Mouse (Mus musculus): ENCODE data around the gene Unc93b1.

Unc93b1 gene

GRCm38 (mm10) chr19:3935032-3935895 lies at the start of gene Unc93b1:
Gene Unc93b1, plus strand, starts transcription at chr19:3935186.
- peak; percentile 71 for DNase-seq (ENCODE audit: low read depth, low spot score)

- no peak for DNase-seq (ENCODE audit: low read depth, low spot score)
These were observed 45.9 kb upstream of the Unc93b1 start for GRCm38 (mm10) chr19:3889096-3889495.

- DNase-seq (ENCODE audit: low read depth, low spot score), result no peak
These were observed 44.8 kb upstream of the Unc93b1 start for GRCm38 (mm10) chr19:3890181-3890580.

- DNase-seq (ENCODE audit: low read depth, low spot score), result no peak
These were observed 41.4 kb upstream of the Unc93b1 start for GRCm38 (mm10) chr19:3893545-3894116.

GRCm38 (mm10) chr19:3894294-3894693 lies 40.7 kb upstream of the Unc93b1 start:
- DNase-seq (ENCODE audit: low read depth, low spot score), result no peak

- DNase-seq (ENCODE audit: low read depth, low spot score), result peak; percentile 57
These were observed 39.8 kb upstream of the Unc93b1 start for GRCm38 (mm10) chr19:3895171-3895631.

GRCm38 (mm10) chr19:3896208-3896607 lies 38.8 kb upstream of the Unc93b1 start:
- DNase-seq (ENCODE audit: low read depth, low spot score), result no peak

GRCm38 (mm10) chr19:3897557-3897956 lies 37.4 kb upstream of the Unc93b1 start:
- no peak for DNase-seq (ENCODE audit: low read depth, low spot score)

GRCm38 (mm10) chr19:3898952-3899351 lies 36.0 kb upstream of the Unc93b1 start:
- DNase-seq (ENCODE audit: low read depth, low spot score), result no peak

- no peak for DNase-seq (ENCODE audit: low read depth, low spot score)
These were observed 35.4 kb upstream of the Unc93b1 start for GRCm38 (mm10) chr19:3899618-3900017.

- no peak for DNase-seq (ENCODE audit: low read depth, low spot score)
These were observed 32.0 kb upstream of the Unc93b1 start for GRCm38 (mm10) chr19:3902966-3903365.

- DNase-seq (ENCODE audit: low read depth, low spot score), result no peak
These were observed 31.2 kb upstream of the Unc93b1 start for GRCm38 (mm10) chr19:3903648-3904362.

GRCm38 (mm10) chr19:3904363-3904675 lies 30.7 kb upstream of the Unc93b1 start:
- no peak for DNase-seq (ENCODE audit: low read depth, low spot score)

- DNase-seq (ENCODE audit: low read depth, low spot score), result no peak
These were observed 29.6 kb upstream of the Unc93b1 start for GRCm38 (mm10) chr19:3905261-3905969.

- DNase-seq (ENCODE audit: low read depth, low spot score), result no peak
These were observed 28.7 kb upstream of the Unc93b1 start for GRCm38 (mm10) chr19:3906326-3906725.

GRCm38 (mm10) chr19:3906795-3907786 lies 27.9 kb upstream of the Unc93b1 start, which contains the start of gene Tcirg1:
Gene Tcirg1, minus strand, starts transcription at chr19:3907133.
- peak; percentile 70 for DNase-seq (ENCODE audit: low read depth, low spot score)

GRCm38 (mm10) chr19:3907876-3908660 lies 26.9 kb upstream of the Unc93b1 start:
- no peak for DNase-seq (ENCODE audit: low read depth, low spot score)

- no peak for DNase-seq (ENCODE audit: low read depth, low spot score)
These were observed 24.8 kb upstream of the Unc93b1 start for GRCm38 (mm10) chr19:3910206-3910605.

- peak; percentile 98 for DNase-seq (ENCODE audit: low read depth, low spot score)
These were observed 22.4 kb upstream of the Unc93b1 start, which contains the start of gene Ndufs8 for GRCm38 (mm10) chr19:3912337-3913204. Gene Ndufs8, minus strand, starts transcription at chr19:3912774.
